Mouse (Mus musculus) monocyte, adult 5-6 weeks (primary cell): Measurements from ENCODE around the gene Lyrm9. TPM values are rescaled to one million over a fixed set of nuclear protein-coding genes. Genes with fewer than 3 reads are reported as not detected.
"Not testable (repeated sequence)": the region's sequence is repeated elsewhere in the genome, so short reads cannot be mapped to it uniquely, and the experiment has no call there.

ENCODE experiments used
- ATAC-seq: fragments of 153-309, 156-312 bp; replicated peaks from 2 replicates; pipeline ENCODE4 v1.8.0; 2017; ENCODE audit warnings: mild to moderate bottlenecking; ENCODE audit not compliant: low TSS enrichment, insufficient number of reproducible peaks, severe bottlenecking, poor library complexity, low FRiP score
- total RNA-seq: library from RNA; stranded (forward); fragments of 200-1000, 200-491, 200-594 nt; gene quantifications from 3 replicates; pipeline ENCODE4 v1.2.3, GENCODE M21; 2017

Lyrm9 gene
- total RNA-seq, 1 experiment from 2014 or later: 16.2 TPM

- ATAC-seq: no peak
Measured at GRCm38 (mm10) chr11:78841987-78842386, 15.6 kb downstream of the Lyrm9 start.

- ATAC-seq: no peak
Measured at GRCm38 (mm10) chr11:78846620-78847019, 20.2 kb downstream of the Lyrm9 start.

GRCm38 (mm10) chr11:78847884-78848848 lies 21.8 kb downstream of the Lyrm9 start:
- no peak for ATAC-seq

GRCm38 (mm10) chr11:78849859-78850258 lies 23.5 kb downstream of the Lyrm9 start:
- no peak for ATAC-seq

GRCm38 (mm10) chr11:78851216-78851870 lies 25.0 kb downstream of the Lyrm9 start:
- ATAC-seq: no peak

- no peak for ATAC-seq
Measured at GRCm38 (mm10) chr11:78851871-78852265, 25.5 kb downstream of the Lyrm9 start.

- no peak for ATAC-seq
Measured at GRCm38 (mm10) chr11:78852529-78852928, 26.1 kb downstream of the Lyrm9 start.

GRCm38 (mm10) chr11:78856310-78856709 lies 29.9 kb downstream of the Lyrm9 start:
- peak; percentile 87 for ATAC-seq

GRCm38 (mm10) chr11:78857611-78858010 lies 31.2 kb downstream of the Lyrm9 start:
- ATAC-seq: no peak

- no peak for ATAC-seq
Measured at GRCm38 (mm10) chr11:78863898-78864297, 37.5 kb downstream of the Lyrm9 start.

- ATAC-seq: no peak
Measured at GRCm38 (mm10) chr11:78864567-78865278, 38.3 kb downstream of the Lyrm9 start.

- ATAC-seq: no peak
Measured at GRCm38 (mm10) chr11:78865314-78865713, 38.9 kb downstream of the Lyrm9 start.

- no peak for ATAC-seq
Measured at GRCm38 (mm10) chr11:78866486-78866885, 40.1 kb downstream of the Lyrm9 start.

- no peak for ATAC-seq
Measured at GRCm38 (mm10) chr11:78867696-78868095, 41.3 kb downstream of the Lyrm9 start.

GRCm38 (mm10) chr11:78869205-78869604 lies 42.8 kb downstream of the Lyrm9 start:
- not testable (repeated sequence) for ATAC-seq

- no peak for ATAC-seq
Measured at GRCm38 (mm10) chr11:78870891-78871290, 44.5 kb downstream of the Lyrm9 start.

- no peak for ATAC-seq
Measured at GRCm38 (mm10) chr11:78872782-78873181, 46.4 kb downstream of the Lyrm9 start.

- no peak for ATAC-seq
Measured at GRCm38 (mm10) chr11:78879727-78880126, 53.3 kb downstream of the Lyrm9 start.

- no peak for ATAC-seq
Measured at GRCm38 (mm10) chr11:78886693-78887092, 60.3 kb downstream of the Lyrm9 start.
